Mouse (Mus musculus) embryonic facial prominence, embryonic 15.5 days (tissue): Measurements from ENCODE around the gene Gm17655. TPM values are rescaled to one million over a fixed set of nuclear protein-coding genes. Genes with fewer than 3 reads are reported as not detected.

Source experiments
- ATAC-seq: fragments of 200-750 bp; cut with Nextera tagmentation; 2 replicates; pipeline ENCODE4 v1.8.0; 2017; ENCODE audit warnings: low read depth, moderate TSS enrichment; ENCODE audit not compliant: insufficient number of reproducible peaks, low FRiP score, low TSS enrichment
- H3K27ac ChIP-seq: fragments of 300-500 bp; sonication (generic); replicated peaks from 2 replicates; pipeline ENCODE4 v1.5.1; 2015; ENCODE audit warnings: mild to moderate bottlenecking, inconsistent platforms
- H3K27me3 ChIP-seq: fragments of 300-500 bp; sonication (generic); 2 replicates; pipeline ENCODE4 v1.6.1; 2015; ENCODE audit warnings: inconsistent platforms
- H3K36me3 ChIP-seq: fragments of 300-500 bp; sonication (generic); 2 replicates; pipeline ENCODE4 v1.6.1; 2015; ENCODE audit warnings: mild to moderate bottlenecking, inconsistent platforms
- H3K4me1 ChIP-seq: fragments of 300-500 bp; sonication (generic); 2 replicates; pipeline ENCODE4 v1.6.1; 2015; ENCODE audit warnings: inconsistent platforms
- H3K4me2 ChIP-seq: fragments of 300-500 bp; sonication (generic); replicated peaks from 2 replicates; pipeline ENCODE4 v1.6.1; 2015; ENCODE audit warnings: mild to moderate bottlenecking, inconsistent platforms
- H3K4me3 ChIP-seq: fragments of 300-500 bp; sonication (generic); replicated peaks from 2 replicates; pipeline ENCODE4 v1.5.1; 2015; ENCODE audit warnings: mild to moderate bottlenecking, inconsistent platforms
- H3K9ac ChIP-seq: fragments of 300-500 bp; sonication (generic); 2 replicates; pipeline ENCODE4 v1.6.1; 2015; ENCODE audit warnings: inconsistent platforms
- H3K9me3 ChIP-seq: fragments of 300-500 bp; sonication (generic); replicated peaks from 2 replicates; pipeline ENCODE4 v1.6.1; 2016; ENCODE audit warnings: inconsistent platforms
- WGBS: fragments of 180-500 bp; shearing (Covaris S2); methylation state at CpG from one replicate; pipeline ENCODE4 v1.1.7; 2015; 5-methylcytosine and 5-hydroxymethylcytosine counted together
- polyA plus RNA-seq: library from polyadenylated mRNA; unstranded; fragments of >200 nt; fragmentation: Nextera tagmentation; extraction: Ambion mirVana; gene quantifications from 2 replicates; pipeline ENCODE4 v1.2.1, GENCODE M21; 2015

Gene Gm17655
- polyA plus RNA-seq, 1 experiment from 2014 or later = 2.3 TPM

- 90% methylated on average over 13 of the region's 13 CpGs for WGBS
- H3K9ac ChIP-seq = no peak overlapping the region
- no peak overlapping the region for H3K4me3 ChIP-seq
- peaks cover 38% of the 10 kb centered on the region for H3K36me3 ChIP-seq
- H3K27me3 ChIP-seq = no peaks in the 10 kb centered on the region
- peaks cover 37% of the 10 kb centered on the region for H3K4me1 ChIP-seq
- no peak for ATAC-seq
- H3K4me2 ChIP-seq = no peak overlapping the region
- no peak overlapping the region for H3K27ac ChIP-seq
- 0 out of 2 replicates have a peak, but pooled peaks cover 3% of the 10 kb centered on the region for H3K9me3 ChIP-seq
Observed at GRCm38 (mm10) chr5:110102429-110102828, 30.1 kb upstream of the Gm17655 start.

GRCm38 (mm10) chr5:110101716-110102347, 29.5 kb upstream of the Gm17655 start:
- H3K9me3 ChIP-seq = 0 out of 2 replicates have a peak, but pooled peaks cover 3% of the 10 kb centered on the region
- peaks cover 34% of the 10 kb centered on the region for H3K4me1 ChIP-seq
- H3K27me3 ChIP-seq = no peaks in the 10 kb centered on the region
- H3K4me3 ChIP-seq = peak overlapping the region; percentile 38
- WGBS = 18% methylated on average over 34 of the region's 34 CpGs
- H3K9ac ChIP-seq = no peak overlapping the region
- no peak overlapping the region for H3K27ac ChIP-seq
- peaks cover 38% of the 10 kb centered on the region for H3K36me3 ChIP-seq
- peak overlapping the region; percentile 83 for H3K4me2 ChIP-seq
- no peak for ATAC-seq

- H3K4me3 ChIP-seq = peak overlapping the region; percentile 38
- H3K9ac ChIP-seq = no peak overlapping the region
- no peaks in the 10 kb centered on the region for H3K27me3 ChIP-seq
- under 1% methylated on average over 29 of the region's 37 CpGs for WGBS
- no peak for ATAC-seq
- peaks cover 33% of the 10 kb centered on the region for H3K36me3 ChIP-seq
- H3K4me2 ChIP-seq = peak overlapping the region; percentile 83
- H3K27ac ChIP-seq = no peak overlapping the region
- H3K9me3 ChIP-seq = 0 out of 2 replicates have a peak, but pooled peaks cover 3% of the 10 kb centered on the region
- H3K4me1 ChIP-seq = peaks cover 26% of the 10 kb centered on the region
Observed at GRCm38 (mm10) chr5:110100921-110101631, 28.8 kb upstream of the Gm17655 start.

- H3K36me3 ChIP-seq = peaks cover 21% of the 10 kb centered on the region
- H3K9ac ChIP-seq = no peak within 1 kb of the TSS
- peak within 1 kb of the TSS; percentile 17 for H3K27ac ChIP-seq
- 6% methylated on average over 25 of the region's 25 CpGs for WGBS
- peak within 1 kb of the TSS; percentile 83 for H3K4me2 ChIP-seq
- peaks cover 26% of the 10 kb centered on the region for H3K4me1 ChIP-seq
- no peaks in the 10 kb centered on the region for H3K27me3 ChIP-seq
- ATAC-seq = peak; percentile 35; the same call in 1 of the 2 replicates
- peak within 1 kb of the TSS; percentile 38 for H3K4me3 ChIP-seq
- H3K9me3 ChIP-seq = no peaks in the 10 kb centered on the region
Observed at GRCm38 (mm10) chr5:110099656-110100580, 27.6 kb upstream of the Gm17655 start, which contains the start of gene Plcxd1. Plcxd1 (plus strand) TSS chr5:110099969.

- ATAC-seq = no peak
- no peak overlapping the region for H3K9ac ChIP-seq
- H3K4me2 ChIP-seq = no peak overlapping the region
- H3K36me3 ChIP-seq = peaks cover 12% of the 10 kb centered on the region
- H3K9me3 ChIP-seq = no peaks in the 10 kb centered on the region
- peaks cover 29% of the 10 kb centered on the region for H3K4me1 ChIP-seq
- H3K27me3 ChIP-seq = no peaks in the 10 kb centered on the region
- no peak overlapping the region for H3K4me3 ChIP-seq
- peak overlapping the region; percentile 17 for H3K27ac ChIP-seq
- 22% methylated on average over 1 of the region's 1 CpGs for WGBS
Observed at GRCm38 (mm10) chr5:110098991-110099477, 26.7 kb upstream of the Gm17655 start.

- Histone ChIP-seq H3K36me3 (no peaks in the 10 kb centered on the region), H3K9ac (peak overlapping the region; percentile 13; the same call in 1 of the 2 replicates), H3K27ac (peak overlapping the region; percentile 56), H3K4me3 (peak overlapping the region; percentile 56), H3K4me2 (peak overlapping the region; percentile 76), H3K9me3 (no peaks in the 10 kb centered on the region), H3K4me1 (peaks cover 4% of the 10 kb centered on the region), H3K27me3 (no peaks in the 10 kb centered on the region)
- 5% methylated on average over 4 of the region's 4 CpGs for WGBS
- ATAC-seq = no peak
Observed at GRCm38 (mm10) chr5:110094847-110095213, 22.5 kb upstream of the Gm17655 start.

- no peaks in the 10 kb centered on the region for H3K27me3 ChIP-seq
- no peaks in the 10 kb centered on the region for H3K9me3 ChIP-seq
- H3K4me2 ChIP-seq = peak within 1 kb of the TSS; percentile 76
- peak within 1 kb of the TSS; percentile 29 for H3K9ac ChIP-seq
- H3K27ac ChIP-seq = peak within 1 kb of the TSS; percentile 56
- ATAC-seq = peak; percentile 93
- H3K4me1 ChIP-seq = peaks cover 3% of the 10 kb centered on the region
- 1% methylated on average over 24 of the region's 25 CpGs for WGBS
- no peaks in the 10 kb centered on the region for H3K36me3 ChIP-seq
- peak within 1 kb of the TSS; percentile 56 for H3K4me3 ChIP-seq
Observed at GRCm38 (mm10) chr5:110094030-110094846, 21.9 kb upstream of the Gm17655 start, which contains the start of gene Gm35315. Gm35315 (minus strand) TSS chr5:110094420.

GRCm38 (mm10) chr5:110091546-110091945, 19.2 kb upstream of the Gm17655 start:
- ATAC-seq = no peak
- Histone ChIP-seq H3K4me1 (peaks cover 3% of the 10 kb centered on the region), H3K4me2 (no peak overlapping the region), H3K27me3 (no peaks in the 10 kb centered on the region), H3K9ac (no peak overlapping the region), H3K27ac (no peak overlapping the region), H3K36me3 (no peaks in the 10 kb centered on the region), H3K9me3 (no peaks in the 10 kb centered on the region), H3K4me3 (no peak overlapping the region)
- 69% methylated on average over 2 of the region's 2 CpGs for WGBS

GRCm38 (mm10) chr5:110086161-110086866, 14.0 kb upstream of the Gm17655 start:
- no peak overlapping the region for H3K9ac ChIP-seq
- no peak for ATAC-seq
- H3K4me3 ChIP-seq = no peak overlapping the region
- no peaks in the 10 kb centered on the region for H3K27me3 ChIP-seq
- no peak overlapping the region for H3K4me2 ChIP-seq
- no peaks in the 10 kb centered on the region for H3K4me1 ChIP-seq
- H3K9me3 ChIP-seq = 0 out of 2 replicates have a peak, but pooled peaks cover under 1% of the 10 kb centered on the region
- no peak overlapping the region for H3K27ac ChIP-seq
- no peaks in the 10 kb centered on the region for H3K36me3 ChIP-seq
- WGBS = 31% methylated on average over 14 of the region's 14 CpGs

- no peak overlapping the region for H3K4me3 ChIP-seq
- WGBS = 78% methylated on average over 4 of the region's 4 CpGs
Observed at GRCm38 (mm10) chr5:110082961-110083360, 10.6 kb upstream of the Gm17655 start.

More at GRCm38 (mm10) chr5:110082961-110083360, 10.6 kb upstream of the Gm17655 start:
- no peak for ATAC-seq
- H3K4me2 ChIP-seq = no peak overlapping the region
- no peaks in the 10 kb centered on the region for H3K36me3 ChIP-seq
- no peak overlapping the region for H3K9ac ChIP-seq
- 0 out of 2 replicates have a peak, but pooled peaks cover 16% of the 10 kb centered on the region for H3K9me3 ChIP-seq
- H3K27me3 ChIP-seq = no peaks in the 10 kb centered on the region
- H3K27ac ChIP-seq = no peak overlapping the region
- H3K4me1 ChIP-seq = no peaks in the 10 kb centered on the region
